Mouse (Mus musculus): ENCODE measurements around the gene Ap1m2. TPM values are rescaled to one million over a fixed set of nuclear protein-coding genes. Genes with fewer than 3 reads are reported as not detected.
"Not testable (repeated sequence)": the region's sequence is repeated elsewhere in the genome, so short reads cannot be mapped to it uniquely, and the experiment has no call there.

Ap1m2 gene
- total and polyA plus RNA-seq, 3 experiments: 0.73 to 1.0 TPM; not detected in 1

DNA sequence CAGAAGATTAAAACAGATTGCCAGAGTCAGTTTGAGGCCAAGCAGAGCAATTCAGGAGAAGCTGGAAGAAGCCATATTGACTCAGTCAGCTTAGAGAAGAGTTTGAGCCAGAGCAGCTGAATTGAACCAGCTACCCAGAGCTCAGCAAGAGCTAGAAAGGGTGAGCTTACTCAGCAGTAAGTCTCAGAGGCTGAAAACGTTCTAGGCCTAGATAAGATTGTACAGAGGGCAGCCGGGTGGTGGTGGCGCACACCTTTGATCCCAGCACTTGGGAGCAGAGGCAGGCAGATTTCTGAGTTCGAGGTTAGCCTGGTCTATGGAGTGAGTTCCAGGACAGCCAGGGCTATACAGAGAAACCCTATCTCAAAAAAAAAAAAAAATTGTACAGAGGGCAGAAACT, 55.8 kb downstream of the Ap1m2 start:
- peaks cover 7 to 19% of the 10 kb centered on the region in 2 experiments; a peak in 3 of 4 replicates for H3K4me1 ChIP-seq (ENCODE audit: control insufficient read depth in 1 of 2, insufficient read depth in 2 of 2, low read length in 2 of 2)
- not testable (repeated sequence) for H3K79me2 ChIP-seq (ENCODE audit: control insufficient read depth, insufficient read depth, low read length, poor library complexity)
- peak; percentile 55; the same call in 1 of the 2 replicates for TF ChIP-seq MAFK (IDR thresholded peaks at IDR 0.05; ENCODE audit: borderline replicate concordance, low read depth, low read length)
- TF ChIP-seq TBP (IDR thresholded peaks at IDR 0.05; ENCODE audit: low read depth, low read length): peak; percentile 95

DNA sequence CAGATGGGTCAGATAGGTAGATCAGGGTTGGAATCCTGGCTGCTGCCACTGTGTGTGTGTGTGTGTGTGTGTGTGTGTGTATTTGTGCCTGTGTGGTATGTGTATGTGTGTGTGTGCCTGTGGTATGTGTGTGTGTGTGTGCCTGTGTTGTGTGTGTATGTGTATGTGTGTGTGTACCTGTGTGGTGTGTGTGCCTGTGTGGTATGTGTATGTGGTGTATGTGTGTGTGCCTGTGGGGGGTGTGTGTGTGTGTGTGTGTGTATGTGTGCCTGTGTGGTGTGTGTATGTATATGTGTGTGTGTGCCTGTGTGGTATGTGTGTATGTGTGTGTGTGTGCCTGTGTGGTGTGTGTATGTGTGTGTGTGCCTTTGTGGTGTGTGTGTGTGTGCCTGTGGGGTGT, 57.4 kb downstream of the Ap1m2 start:
- no peak for DNase-seq (ENCODE audit: low read depth, low spot score)
- Histone ChIP-seq H3K4me1 (ENCODE audit: control insufficient read depth in 1 of 2, insufficient read depth in 2 of 2, low read length in 2 of 2) (peaks cover 12 to 22% of the 10 kb centered on the region in 2 experiments), H3K36me3 (ENCODE audit: control insufficient read depth in 1 of 2, insufficient read depth in 2 of 2, low read length in 2 of 2) (peaks cover 0 to 7% of the 10 kb centered on the region in 2 experiments; a peak in 2 of 4 replicates), H3K9me3 (replicated peaks; ENCODE audit: insufficient read depth, low read length) (no peaks in the 10 kb centered on the region), H3K79me2 (ENCODE audit: control insufficient read depth, insufficient read depth, low read length, poor library complexity) (no peaks in the 10 kb centered on the region), H3K27ac (ENCODE audit: control insufficient read depth, low read depth, low read length) (no peak overlapping the region), H3K4me3 (ENCODE audit: control insufficient read depth in 1 of 2, insufficient read depth in 1 of 2, low read depth in 2 of 2, low read length in 2 of 2) (no peak overlapping the region), H3K9ac (ENCODE audit: control insufficient read depth, low read depth, low read length, poor library complexity, severe bottlenecking) (no peak overlapping the region), H3K27me3 (ENCODE audit: control insufficient read depth in 1 of 2, insufficient read depth in 2 of 2, low read length in 2 of 2) (no peaks in the 10 kb centered on the region)
- TF ChIP-seq MYB (IDR thresholded peaks at IDR 0.05; ENCODE audit: low read depth, low read length) (no peak), POLR2AphosphoS5 (IDR thresholded peaks at IDR 0.05; ENCODE audit: borderline replicate concordance, low read depth, low read length) (peak; percentile 94; the same call in 1 of the 2 replicates), MYC (IDR thresholded peaks at IDR 0.05; ENCODE audit: low read depth, low read length) (no peak), MAFK (IDR thresholded peaks at IDR 0.05; ENCODE audit: borderline replicate concordance, low read depth, low read length) (no peak), ZMIZ1 (IDR thresholded peaks at IDR 0.05; ENCODE audit: low read depth, low read length) (no peak), TAL1 (IDR thresholded peaks at IDR 0.05; ENCODE audit: low read length) (0 out of 2 replicates have a peak, but pooled peaks have one; percentile 10), ZKSCAN1 (IDR thresholded peaks at IDR 0.05; ENCODE audit: low read depth, low read length) (no peak), POLR2A (IDR thresholded peaks at IDR 0.05; ENCODE audit: control insufficient read depth in 1 of 2, insufficient read depth in 1 of 2, low read depth in 1 of 2, low read length in 2 of 2, poor library complexity in 1 of 2) (no peak), SMC3 (IDR thresholded peaks at IDR 0.05; ENCODE audit: low read depth, low read length) (no peak), ELF1 (IDR thresholded peaks at IDR 0.05; ENCODE audit: low read depth, low read length) (no peak)

More for the DNA sequence above, 55.8 kb downstream of the Ap1m2 start:
- H3K27ac ChIP-seq (ENCODE audit: control insufficient read depth, low read depth, low read length); H3K4me3 ChIP-seq (ENCODE audit: control insufficient read depth in 1 of 2, insufficient read depth in 1 of 2, low read depth in 2 of 2, low read length in 2 of 2); H3K9ac ChIP-seq (ENCODE audit: control insufficient read depth, low read depth, low read length, poor library complexity, severe bottlenecking); H3K9me3 ChIP-seq (replicated peaks; ENCODE audit: insufficient read depth, low read length); H3K27me3 ChIP-seq (ENCODE audit: control insufficient read depth in 1 of 2, insufficient read depth in 2 of 2, low read length in 2 of 2); H3K36me3 ChIP-seq (ENCODE audit: control insufficient read depth in 1 of 2, insufficient read depth in 2 of 2, low read length in 2 of 2): not testable (repeated sequence)
- peak; percentile 57 for DNase-seq (ENCODE audit: low read depth, low spot score)

DNA sequence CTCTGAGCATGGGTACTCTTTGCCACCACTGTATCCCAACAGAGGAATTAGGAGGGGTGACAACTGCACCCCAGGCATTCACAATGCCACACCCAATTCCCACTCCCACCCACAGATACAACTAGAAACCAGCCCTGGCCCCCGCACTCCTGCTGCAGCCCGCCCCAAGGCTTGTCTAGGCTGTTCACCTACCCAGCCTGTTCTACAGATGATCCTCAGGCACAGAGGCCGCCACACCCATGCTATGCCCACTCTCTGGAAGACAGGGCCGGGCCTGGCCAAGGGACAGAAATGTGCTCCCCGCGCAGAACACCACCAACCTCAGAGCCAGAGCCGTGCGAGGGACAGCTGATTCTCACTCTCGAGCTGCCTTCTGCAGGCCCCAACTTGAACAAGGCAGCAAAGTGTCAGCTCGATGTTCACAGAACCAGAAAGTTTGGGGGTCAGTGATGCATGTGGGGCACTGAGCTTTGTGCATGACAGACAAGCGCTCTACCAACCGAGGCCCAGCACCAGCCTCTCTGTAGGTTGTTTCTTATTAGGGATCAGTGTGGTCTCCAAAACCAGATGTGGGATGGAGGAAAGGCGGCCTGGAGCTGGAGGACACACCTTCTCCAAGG, 60.9 kb downstream of the Ap1m2 start:
- H3K4me1 ChIP-seq (ENCODE audit: control insufficient read depth in 1 of 2, insufficient read depth in 2 of 2, low read length in 2 of 2): peaks cover 12 to 17% of the 10 kb centered on the region in 2 experiments
- no peaks in the 10 kb centered on the region for H3K79me2 ChIP-seq (ENCODE audit: control insufficient read depth, insufficient read depth, low read length, poor library complexity)
- H3K4me3 ChIP-seq (ENCODE audit: control insufficient read depth in 1 of 2, insufficient read depth in 1 of 2, low read depth in 2 of 2, low read length in 2 of 2): no peak overlapping the region
- no peak for DNase-seq (ENCODE audit: low read depth, low spot score)
- H3K9me3 ChIP-seq (replicated peaks; ENCODE audit: insufficient read depth, low read length): no peaks in the 10 kb centered on the region
- no peak for TF ChIP-seq GATA1 (IDR thresholded peaks at IDR 0.05; ENCODE audit: low read depth, low read length)
- TF ChIP-seq ETS1 (IDR thresholded peaks at IDR 0.05; ENCODE audit: low read depth, low read length): no peak
- H3K36me3 ChIP-seq (ENCODE audit: control insufficient read depth in 1 of 2, insufficient read depth in 2 of 2, low read length in 2 of 2): peaks cover 0 to 7% of the 10 kb centered on the region in 2 experiments; a peak in 2 of 4 replicates
- H3K27ac ChIP-seq (ENCODE audit: control insufficient read depth, low read depth, low read length): no peak overlapping the region
- H3K27me3 ChIP-seq (ENCODE audit: control insufficient read depth in 1 of 2, insufficient read depth in 2 of 2, low read length in 2 of 2): no peaks in the 10 kb centered on the region; a peak in 1 of 4 replicates
- H3K9ac ChIP-seq (ENCODE audit: control insufficient read depth, low read depth, low read length, poor library complexity, severe bottlenecking): no peak overlapping the region
